Mouse (Mus musculus): ENCODE measurements around the gene Gtf2a1l.

Gtf2a1l gene

GRCm38 (mm10) chr17:88668452-88668851, at the start of gene Gtf2a1l:
Gtf2a1l (plus strand) TSS chr17:88668660.
- peak; percentile 31 to 32 for DNase-seq (ENCODE audit: low spot score in 2 of 2)

GRCm38 (mm10) chr17:88620935-88621334, 47.5 kb upstream of the Gtf2a1l start:
- DNase-seq (ENCODE audit: low spot score in 2 of 2): no peak

- no peak for DNase-seq (ENCODE audit: low spot score in 2 of 2)
These were observed 47.1 kb upstream of the Gtf2a1l start for GRCm38 (mm10) chr17:88621374-88621773.

GRCm38 (mm10) chr17:88622711-88623110, 45.7 kb upstream of the Gtf2a1l start:
- no peak for DNase-seq (ENCODE audit: low spot score in 2 of 2)

- DNase-seq (ENCODE audit: low spot score in 2 of 2): no peak
These were observed 44.1 kb upstream of the Gtf2a1l start for GRCm38 (mm10) chr17:88624386-88624785.

- DNase-seq (ENCODE audit: low spot score in 2 of 2): no peak
These were observed 43.1 kb upstream of the Gtf2a1l start for GRCm38 (mm10) chr17:88625350-88625749.

GRCm38 (mm10) chr17:88625931-88626330, 42.5 kb upstream of the Gtf2a1l start:
- DNase-seq (ENCODE audit: low spot score in 2 of 2): no peak

GRCm38 (mm10) chr17:88626347-88626811, 42.1 kb upstream of the Gtf2a1l start:
- DNase-seq (ENCODE audit: low spot score in 2 of 2): no peak

- DNase-seq (ENCODE audit: low spot score in 2 of 2): no peak
These were observed 41.3 kb upstream of the Gtf2a1l start for GRCm38 (mm10) chr17:88627150-88627549.

GRCm38 (mm10) chr17:88628676-88629380, 39.6 kb upstream of the Gtf2a1l start:
- no peak for DNase-seq (ENCODE audit: low spot score in 2 of 2)

GRCm38 (mm10) chr17:88629381-88629759, 39.1 kb upstream of the Gtf2a1l start:
- no peak for DNase-seq (ENCODE audit: low spot score in 2 of 2)

GRCm38 (mm10) chr17:88629931-88630553, 38.4 kb upstream of the Gtf2a1l start:
- no peak for DNase-seq (ENCODE audit: low spot score in 2 of 2)

GRCm38 (mm10) chr17:88630554-88630948, 37.9 kb upstream of the Gtf2a1l start:
- DNase-seq (ENCODE audit: low spot score in 2 of 2): no peak

GRCm38 (mm10) chr17:88632631-88633030, 35.8 kb upstream of the Gtf2a1l start:
- no peak for DNase-seq (ENCODE audit: low spot score in 2 of 2)

- DNase-seq (ENCODE audit: low spot score in 2 of 2): no peak
These were observed 32.4 kb upstream of the Gtf2a1l start for GRCm38 (mm10) chr17:88636076-88636475.

GRCm38 (mm10) chr17:88636587-88636986, 31.9 kb upstream of the Gtf2a1l start:
- DNase-seq (ENCODE audit: low spot score in 2 of 2): no peak

- DNase-seq (ENCODE audit: low spot score in 2 of 2): peak; percentile 62 to 65
These were observed 27.4 kb upstream of the Gtf2a1l start for GRCm38 (mm10) chr17:88641012-88641411.

GRCm38 (mm10) chr17:88641836-88642235, 26.6 kb upstream of the Gtf2a1l start:
- no peak for DNase-seq (ENCODE audit: low spot score in 2 of 2)

GRCm38 (mm10) chr17:88644876-88645275, 23.6 kb upstream of the Gtf2a1l start:
- DNase-seq (ENCODE audit: low spot score in 2 of 2): no peak

GRCm38 (mm10) chr17:88645299-88645698, 23.2 kb upstream of the Gtf2a1l start:
- no peak for DNase-seq (ENCODE audit: low spot score in 2 of 2)

GRCm38 (mm10) chr17:88647149-88647548, 21.3 kb upstream of the Gtf2a1l start:
- DNase-seq (ENCODE audit: low spot score in 2 of 2): no peak

- peak; percentile 62 to 67 for DNase-seq (ENCODE audit: low spot score in 2 of 2)
These were observed 16.4 kb upstream of the Gtf2a1l start for GRCm38 (mm10) chr17:88652010-88652409.

GRCm38 (mm10) chr17:88652702-88653374, 15.6 kb upstream of the Gtf2a1l start:
- peak; percentile 83 to 88 for DNase-seq (ENCODE audit: low spot score in 2 of 2)
